Mouse (Mus musculus) hindbrain, embryonic 12.5 days (tissue): ENCODE measurements around the gene Nmd3. TPM values are rescaled to one million over a fixed set of nuclear protein-coding genes. Genes with fewer than 3 reads are reported as not detected.

Experiments
- ATAC-seq: fragments of 200-750 bp; cut with Nextera tagmentation; 2 replicates; pipeline ENCODE4 v1.8.0; 2017; ENCODE audit warnings: moderate TSS enrichment; ENCODE audit not compliant: low FRiP score
- H3K27ac ChIP-seq: fragments of 300-500 bp; sonication (generic); 2 replicates; pipeline ENCODE4 v1.5.1; 2016; ENCODE audit warnings: mild to moderate bottlenecking
- H3K27me3 ChIP-seq: fragments of 300-500 bp; sonication (generic); 2 replicates; pipeline ENCODE4 v1.6.1; 2016; ENCODE audit warnings: mild to moderate bottlenecking
- H3K36me3 ChIP-seq: fragments of 300-500 bp; sonication (generic); 2 replicates; pipeline ENCODE4 v1.6.1; 2016; ENCODE audit warnings: mild to moderate bottlenecking
- H3K4me1 ChIP-seq: fragments of 300-500 bp; sonication (generic); 2 replicates; pipeline ENCODE4 v1.6.1; 2016
- H3K4me2 ChIP-seq: fragments of 300-500 bp; sonication (generic); replicated peaks from 2 replicates; pipeline ENCODE4 v1.6.1; 2016; ENCODE audit warnings: mild to moderate bottlenecking
- H3K4me3 ChIP-seq: fragments of 300-500 bp; sonication (generic); 2 replicates; pipeline ENCODE4 v1.5.1; 2016; ENCODE audit warnings: mild to moderate bottlenecking
- H3K9ac ChIP-seq: fragments of 300-500 bp; sonication (generic); 2 replicates; pipeline ENCODE4 v1.6.1; 2016; ENCODE audit warnings: mild to moderate bottlenecking, moderate library complexity
- H3K9me3 ChIP-seq: fragments of 300-500 bp; sonication (generic); replicated peaks from 2 replicates; pipeline ENCODE4 v1.6.1; 2016; ENCODE audit warnings: mild to moderate bottlenecking
- WGBS: fragments of 180-500 bp; shearing (Covaris S2); methylation state at CpG from one replicate; pipeline ENCODE4 v1.1.7; 2016; 5-methylcytosine and 5-hydroxymethylcytosine counted together
- polyA plus RNA-seq: library from polyadenylated mRNA; unstranded; fragments of >200 nt; fragmentation: Nextera tagmentation; extraction: Ambion mirVana; gene quantifications from 2 replicates; pipeline ENCODE4 v1.2.1, GENCODE M21; 2016

Nmd3 gene
- polyA plus RNA-seq, 1 experiment from 2014 or later = 110 TPM

DNA sequence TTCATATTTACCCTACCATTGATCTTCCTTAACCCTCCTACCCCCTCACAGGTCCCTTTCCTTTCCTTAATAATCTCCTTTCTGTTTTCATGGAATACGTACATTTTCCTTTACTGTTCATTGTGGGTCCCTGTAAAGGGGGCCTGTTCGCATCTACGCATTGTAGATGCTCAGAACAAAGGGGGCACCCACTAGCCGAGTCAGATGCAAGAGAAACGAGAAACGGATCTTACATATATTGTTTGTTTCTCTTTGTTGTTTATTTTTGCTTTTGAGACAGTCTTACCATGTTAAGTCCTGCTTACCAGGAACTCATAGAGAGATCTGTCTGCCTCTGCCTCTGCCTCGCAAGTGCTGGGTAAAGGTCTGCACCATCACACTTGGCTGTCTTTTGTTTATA is 1.4 kb downstream of the Nmd3 start:
- peak overlapping the region; percentile 81 for H3K4me2 ChIP-seq
- no peak for ATAC-seq
- H3K4me3 ChIP-seq = peak overlapping the region; percentile 93
- H3K4me1 ChIP-seq = peaks cover 13% of the 10 kb centered on the region
- no peaks in the 10 kb centered on the region for H3K36me3 ChIP-seq
- H3K27ac ChIP-seq = no peak overlapping the region
- H3K27me3 ChIP-seq = no peaks in the 10 kb centered on the region
- no peaks in the 10 kb centered on the region for H3K9me3 ChIP-seq
- WGBS = 25% methylated on average over 7 of the region's 7 CpGs
- H3K9ac ChIP-seq = peak overlapping the region; percentile 98

DNA sequence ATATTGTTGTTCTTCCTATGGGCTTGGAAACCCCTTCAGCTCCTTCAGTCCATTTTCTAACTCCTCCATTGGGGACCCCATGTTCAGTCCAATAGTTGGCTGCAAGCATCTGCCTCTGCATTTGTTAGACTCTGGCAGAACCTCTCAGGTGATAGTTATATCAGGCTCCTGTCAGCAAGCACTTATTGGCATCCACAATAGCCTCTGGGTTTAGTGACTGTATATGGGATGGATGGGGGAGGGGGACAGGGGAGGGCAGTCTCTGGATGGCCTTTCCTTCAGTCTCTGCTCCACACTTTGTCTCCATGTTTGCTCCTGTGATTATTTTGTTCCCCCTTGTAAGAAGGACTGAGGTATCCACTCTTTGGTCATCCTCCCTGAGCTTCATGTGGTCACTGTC is 9.1 kb downstream of the Nmd3 start:
- no peaks in the 10 kb centered on the region for H3K4me1 ChIP-seq
- no peak for ATAC-seq
- H3K27me3 ChIP-seq = no peaks in the 10 kb centered on the region
- H3K4me3 ChIP-seq = no peak overlapping the region
- peaks cover 35% of the 10 kb centered on the region for H3K36me3 ChIP-seq
- H3K27ac ChIP-seq = no peak overlapping the region
- H3K9me3 ChIP-seq = no peaks in the 10 kb centered on the region
- H3K9ac ChIP-seq = no peak overlapping the region
- no peak overlapping the region for H3K4me2 ChIP-seq

DNA sequence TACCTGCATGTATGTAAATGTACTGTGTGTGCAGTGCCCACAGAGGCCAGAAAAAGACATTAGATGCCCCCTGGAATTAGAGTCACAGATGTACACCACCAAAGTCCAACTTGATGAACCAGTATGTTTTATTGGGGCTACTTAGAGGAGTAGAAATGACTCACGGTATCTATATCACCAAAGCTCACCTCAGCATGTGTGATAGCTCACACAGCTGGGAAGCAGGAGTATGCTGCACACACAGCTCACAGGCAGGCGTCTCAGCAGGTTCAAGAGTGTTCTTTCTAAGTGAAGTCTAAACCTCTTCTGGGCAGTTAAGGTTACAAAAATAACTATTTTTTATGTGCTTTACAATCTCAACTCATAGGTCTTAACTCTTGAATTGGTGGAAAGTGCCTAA is 12.2 kb downstream of the Nmd3 start:
- no peak overlapping the region for H3K9ac ChIP-seq
- no peak overlapping the region for H3K4me2 ChIP-seq
- ATAC-seq = no peak
- WGBS = 90% methylated on average over 2 of the region's 2 CpGs
- peaks cover 48% of the 10 kb centered on the region for H3K36me3 ChIP-seq
- H3K4me3 ChIP-seq = no peak overlapping the region
- H3K27ac ChIP-seq = no peak overlapping the region
- no peaks in the 10 kb centered on the region for H3K27me3 ChIP-seq
- no peaks in the 10 kb centered on the region for H3K9me3 ChIP-seq
- H3K4me1 ChIP-seq = no peaks in the 10 kb centered on the region

DNA sequence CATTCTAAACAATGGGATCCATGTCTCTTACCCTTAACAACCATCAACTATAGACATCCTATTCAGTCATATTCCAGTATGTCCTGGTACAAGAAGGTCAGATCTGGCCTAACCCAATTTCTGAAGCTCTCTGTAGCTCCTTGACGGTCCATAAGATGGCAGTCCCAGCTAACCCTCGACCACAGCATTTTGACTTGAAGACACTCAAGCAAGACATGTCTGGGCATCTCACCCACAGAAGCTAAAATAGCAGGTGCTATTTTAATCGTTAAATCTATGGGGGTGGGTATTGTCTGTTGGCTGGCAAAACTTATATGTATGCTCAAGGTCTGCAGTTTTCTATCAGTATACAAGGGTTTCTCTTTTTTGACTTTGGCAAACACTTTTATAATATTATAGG is 33.4 kb downstream of the Nmd3 start:
- H3K9ac ChIP-seq = no peak overlapping the region
- H3K27ac ChIP-seq = no peak overlapping the region
- no peaks in the 10 kb centered on the region for H3K4me1 ChIP-seq
- no peaks in the 10 kb centered on the region for H3K9me3 ChIP-seq
- no peaks in the 10 kb centered on the region for H3K27me3 ChIP-seq
- ATAC-seq = no peak
- H3K4me3 ChIP-seq = no peak overlapping the region
- WGBS = 75% methylated on average over 3 of the region's 3 CpGs
- H3K36me3 ChIP-seq = peaks cover 28% of the 10 kb centered on the region
- no peak overlapping the region for H3K4me2 ChIP-seq

DNA sequence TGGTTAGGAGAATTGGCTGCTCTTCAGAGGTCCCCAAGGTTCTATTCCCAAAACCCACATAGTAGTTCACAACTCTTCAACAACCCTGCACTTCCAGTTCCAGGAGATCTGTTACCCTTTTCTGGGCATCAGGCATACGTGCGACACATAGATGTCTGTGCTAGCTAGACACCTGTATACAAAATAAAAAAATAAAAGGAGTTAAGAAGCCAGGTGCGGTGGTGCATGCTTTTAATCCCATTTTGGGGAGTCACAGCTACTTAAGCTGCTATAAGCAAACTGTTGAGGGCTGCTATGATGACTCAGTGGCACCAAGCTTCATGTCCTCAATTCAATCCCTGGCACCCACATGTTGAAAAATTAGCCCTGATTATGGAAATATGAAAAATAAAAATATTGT is 34.2 kb downstream of the Nmd3 start:
- no peaks in the 10 kb centered on the region for H3K4me1 ChIP-seq
- WGBS = 93% methylated on average over 3 of the region's 3 CpGs
- H3K36me3 ChIP-seq = peaks cover 21% of the 10 kb centered on the region; the same call in 1 of the 2 replicates
- no peaks in the 10 kb centered on the region for H3K9me3 ChIP-seq
- no peak overlapping the region for H3K27ac ChIP-seq
- no peak overlapping the region for H3K4me3 ChIP-seq
- no peaks in the 10 kb centered on the region for H3K27me3 ChIP-seq
- H3K4me2 ChIP-seq = no peak overlapping the region
- H3K9ac ChIP-seq = no peak overlapping the region
- no peak for ATAC-seq

DNA sequence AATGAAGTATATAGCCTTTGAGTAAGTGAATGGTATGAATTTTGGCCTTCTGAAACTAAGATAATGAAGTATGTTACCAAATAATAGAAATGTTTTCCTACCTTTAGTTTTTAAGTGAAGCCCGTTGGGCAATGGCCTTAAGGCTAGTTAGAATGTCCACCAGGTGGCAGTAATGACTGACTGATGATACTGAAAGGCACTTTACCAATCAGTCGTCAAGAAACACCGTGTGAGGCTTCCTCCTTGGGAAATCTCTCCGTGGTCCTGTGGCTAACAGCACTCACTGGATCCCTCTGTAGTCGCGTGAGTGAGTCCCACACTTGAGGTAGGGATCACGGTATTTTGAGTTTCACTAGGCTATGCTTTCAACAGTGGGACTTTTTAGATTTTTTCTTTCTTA is 34.7 kb downstream of the Nmd3 start:
- WGBS = 35% methylated on average over 7 of the region's 7 CpGs
- H3K4me3 ChIP-seq = no peak overlapping the region
- no peak overlapping the region for H3K4me2 ChIP-seq
- H3K9ac ChIP-seq = no peak overlapping the region
- H3K27me3 ChIP-seq = no peaks in the 10 kb centered on the region
- peak; percentile 56 for ATAC-seq
- no peak overlapping the region for H3K27ac ChIP-seq
- H3K36me3 ChIP-seq = peaks cover 18% of the 10 kb centered on the region; the same call in 1 of the 2 replicates
- no peaks in the 10 kb centered on the region for H3K4me1 ChIP-seq
- H3K9me3 ChIP-seq = no peaks in the 10 kb centered on the region

DNA sequence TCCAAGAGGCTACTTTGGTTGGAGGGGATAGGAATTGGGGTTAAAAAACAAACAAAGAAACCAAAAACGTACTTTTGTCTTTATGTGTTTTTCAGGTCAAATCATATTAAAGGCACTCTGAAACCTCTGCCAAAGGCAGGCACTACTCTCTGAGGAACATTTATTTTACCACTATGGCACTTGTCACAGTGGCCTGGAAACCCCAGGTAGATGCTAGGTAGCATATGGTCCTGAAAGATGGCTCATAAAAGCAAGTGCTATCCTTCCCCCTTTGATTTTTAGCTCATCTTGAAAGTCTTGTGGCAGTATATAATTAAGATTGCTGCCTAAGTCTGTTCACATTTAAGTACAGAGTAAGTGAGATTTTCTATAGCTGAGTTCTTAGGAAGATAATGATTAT is 35.7 kb downstream of the Nmd3 start:
- Histone ChIP-seq H3K27me3 (no peaks in the 10 kb centered on the region), H3K9ac (no peak overlapping the region), H3K4me1 (no peaks in the 10 kb centered on the region), H3K36me3 (peaks cover 18% of the 10 kb centered on the region; the same call in 1 of the 2 replicates), H3K4me3 (no peak overlapping the region), H3K27ac (no peak overlapping the region), H3K9me3 (no peaks in the 10 kb centered on the region), H3K4me2 (no peak overlapping the region)
- WGBS = 92% methylated on average over 1 of the region's 1 CpGs
- no peak for ATAC-seq

DNA sequence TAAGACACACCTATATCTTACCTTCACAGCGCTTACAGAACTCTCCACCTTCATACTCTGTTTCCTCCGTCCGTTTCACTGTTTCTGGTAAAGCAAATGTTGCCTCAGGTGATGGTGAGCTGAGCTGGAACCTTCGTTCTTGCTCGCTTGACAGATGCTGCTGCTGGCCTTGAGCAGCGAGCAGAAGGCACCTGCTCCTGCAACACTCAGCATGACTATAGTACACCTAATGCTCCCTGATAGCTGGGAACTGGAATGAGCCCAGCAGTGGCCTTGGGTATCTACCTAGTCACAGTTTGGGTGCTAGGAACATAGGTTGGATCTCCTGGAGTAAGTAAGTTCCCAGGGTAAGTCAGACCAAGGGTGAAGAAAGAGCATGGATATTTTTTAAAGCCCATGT is 38.3 kb downstream of the Nmd3 start:
- H3K36me3 ChIP-seq = peaks cover 26% of the 10 kb centered on the region
- H3K9ac ChIP-seq = no peak overlapping the region
- H3K9me3 ChIP-seq = no peaks in the 10 kb centered on the region
- H3K4me1 ChIP-seq = no peaks in the 10 kb centered on the region
- H3K27ac ChIP-seq = no peak overlapping the region
- no peak overlapping the region for H3K4me2 ChIP-seq
- no peak overlapping the region for H3K4me3 ChIP-seq
- ATAC-seq = no peak
- no peaks in the 10 kb centered on the region for H3K27me3 ChIP-seq
- 92% methylated on average over 6 of the region's 6 CpGs for WGBS

DNA sequence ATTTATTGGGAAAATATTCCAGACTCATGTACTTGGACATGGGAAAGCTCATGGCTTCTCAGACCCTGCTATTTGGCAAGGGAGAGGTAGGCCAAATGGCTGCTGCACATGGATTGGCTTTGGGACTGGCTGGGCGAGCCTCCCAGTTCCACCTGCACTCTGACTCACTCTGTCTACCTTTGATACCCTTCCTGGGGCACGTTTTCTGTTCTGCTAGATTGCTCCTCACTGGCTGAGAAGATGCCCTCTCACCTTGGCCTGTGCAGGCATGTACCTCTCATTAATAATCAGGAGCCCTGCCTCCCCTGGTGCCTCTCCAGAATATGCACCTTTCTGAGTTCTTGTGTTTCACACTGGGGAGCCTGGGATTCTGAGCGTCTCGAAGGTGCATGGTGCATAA is 39.4 kb downstream of the Nmd3 start:
- Histone ChIP-seq H3K27ac (no peak overlapping the region), H3K4me3 (no peak overlapping the region), H3K36me3 (peaks cover 24% of the 10 kb centered on the region), H3K27me3 (no peaks in the 10 kb centered on the region), H3K9me3 (no peaks in the 10 kb centered on the region), H3K4me1 (no peaks in the 10 kb centered on the region), H3K4me2 (no peak overlapping the region), H3K9ac (no peak overlapping the region)
- WGBS = 82% methylated on average over 4 of the region's 4 CpGs
- no peak for ATAC-seq

DNA sequence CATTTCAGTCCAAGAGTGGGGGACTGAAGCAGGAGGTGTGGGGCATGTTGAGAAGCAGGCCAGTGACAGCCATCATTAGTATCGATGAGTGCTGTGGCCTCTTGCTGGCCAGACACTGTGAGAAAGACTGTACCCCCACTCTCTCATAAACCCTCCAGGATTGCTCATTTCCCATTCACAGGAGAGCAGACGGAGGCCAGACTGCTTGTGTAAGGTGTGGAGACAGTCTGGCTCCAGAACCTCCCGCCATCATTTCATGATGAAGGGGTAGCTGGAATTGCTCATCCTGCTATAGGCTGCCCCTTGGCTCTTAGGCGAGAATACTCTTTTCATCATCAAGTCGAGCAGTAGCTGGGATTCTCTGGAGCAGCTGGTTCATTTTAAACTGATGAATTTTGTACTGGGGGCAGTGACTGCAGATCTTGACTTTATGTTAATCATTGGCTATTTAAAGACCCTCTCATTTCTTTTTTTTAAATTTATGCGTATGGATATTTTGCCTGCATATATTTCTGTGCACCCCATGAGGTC is 41.1 kb downstream of the Nmd3 start:
- H3K9ac ChIP-seq = no peak overlapping the region
- H3K4me3 ChIP-seq = no peak overlapping the region
- H3K27ac ChIP-seq = no peak overlapping the region
- no peak for ATAC-seq
- 86% methylated on average over 6 of the region's 6 CpGs for WGBS
- no peaks in the 10 kb centered on the region for H3K9me3 ChIP-seq
- no peaks in the 10 kb centered on the region for H3K27me3 ChIP-seq
- H3K36me3 ChIP-seq = peaks cover 24% of the 10 kb centered on the region
- H3K4me1 ChIP-seq = no peaks in the 10 kb centered on the region
- no peak overlapping the region for H3K4me2 ChIP-seq

DNA sequence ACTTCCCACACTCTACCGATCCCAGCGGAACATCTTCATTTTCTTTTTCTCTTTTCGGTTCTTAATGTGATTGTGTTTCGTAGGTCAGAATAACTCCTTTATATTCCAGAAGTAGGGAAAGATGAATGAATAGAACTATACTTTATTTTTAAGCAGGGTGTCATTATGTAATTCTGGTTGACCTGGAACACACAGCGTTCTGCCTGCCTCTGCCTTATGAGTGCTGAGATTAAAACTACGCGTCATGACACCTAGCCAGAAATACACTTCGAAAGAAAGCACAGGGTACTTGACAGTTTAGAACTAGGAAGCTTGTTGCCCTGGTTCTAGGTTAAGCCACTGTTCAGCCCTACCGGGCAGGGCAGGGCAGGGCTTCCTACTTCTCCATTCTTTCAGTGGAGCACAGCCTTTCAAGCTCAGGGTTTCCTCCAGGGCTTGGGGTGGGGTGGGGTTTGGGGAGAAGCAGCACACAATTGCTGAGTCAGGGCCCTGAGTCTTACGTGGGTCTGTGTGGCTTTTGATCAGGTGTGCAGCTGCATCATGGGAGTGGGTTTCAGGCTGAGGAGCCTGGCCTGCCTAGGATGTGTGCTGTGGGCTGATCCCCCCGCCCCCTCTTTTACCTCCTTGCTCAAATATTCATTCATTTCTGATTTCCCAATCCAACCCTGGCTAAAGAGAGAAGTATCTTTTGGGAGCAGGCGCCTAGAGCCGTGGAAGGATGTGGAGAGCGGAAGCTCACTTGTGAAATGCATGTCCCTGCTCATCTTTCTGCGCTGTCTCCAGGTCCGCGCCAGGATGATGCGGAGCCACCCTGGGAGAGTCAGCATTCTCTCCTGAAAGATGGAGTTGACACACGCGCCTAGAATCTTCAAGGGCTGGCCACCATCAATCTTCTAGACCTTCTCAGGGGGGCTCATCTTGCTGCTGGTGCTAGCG is 42.1 kb downstream of the Nmd3 start:
- Histone ChIP-seq H3K4me2 (no peak overlapping the region), H3K27me3 (no peaks in the 10 kb centered on the region)
- no peak for ATAC-seq

DNA sequence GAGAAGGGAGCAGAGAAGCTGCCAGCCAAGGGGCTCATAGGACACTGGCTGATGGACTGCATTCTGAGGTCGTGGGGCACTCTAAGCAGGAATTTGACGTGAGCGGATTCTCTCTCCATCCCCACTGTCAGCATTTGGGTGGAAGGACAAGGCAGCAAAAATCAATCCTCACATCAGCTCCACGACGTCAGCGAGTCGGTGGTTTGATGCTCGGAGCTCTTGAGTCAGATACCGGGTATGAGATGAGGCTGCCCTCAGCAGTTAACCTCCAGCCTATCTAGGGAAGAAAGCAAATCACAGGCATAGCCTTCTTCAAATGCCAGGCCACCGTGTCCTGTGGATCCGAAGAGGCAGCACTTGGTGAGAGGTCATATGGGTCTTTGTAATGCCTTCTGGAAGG is 43.4 kb downstream of the Nmd3 start:
- 93% methylated on average over 11 of the region's 11 CpGs for WGBS
- no peak for ATAC-seq
- H3K36me3 ChIP-seq = peaks cover 14% of the 10 kb centered on the region
- H3K4me3 ChIP-seq = no peak overlapping the region
- no peaks in the 10 kb centered on the region for H3K27me3 ChIP-seq
- no peak overlapping the region for H3K4me2 ChIP-seq
- H3K9ac ChIP-seq = no peak overlapping the region
- H3K4me1 ChIP-seq = no peaks in the 10 kb centered on the region
- H3K27ac ChIP-seq = no peak overlapping the region
- no peaks in the 10 kb centered on the region for H3K9me3 ChIP-seq

More for the DNA sequence above, 42.1 kb downstream of the Nmd3 start:
- no peak overlapping the region for H3K9ac ChIP-seq
- H3K27ac ChIP-seq = no peak overlapping the region
- 91% methylated on average over 21 of the region's 21 CpGs for WGBS
- no peaks in the 10 kb centered on the region for H3K9me3 ChIP-seq
- no peak overlapping the region for H3K4me3 ChIP-seq
- peaks cover 16% of the 10 kb centered on the region for H3K36me3 ChIP-seq
- no peaks in the 10 kb centered on the region for H3K4me1 ChIP-seq

DNA sequence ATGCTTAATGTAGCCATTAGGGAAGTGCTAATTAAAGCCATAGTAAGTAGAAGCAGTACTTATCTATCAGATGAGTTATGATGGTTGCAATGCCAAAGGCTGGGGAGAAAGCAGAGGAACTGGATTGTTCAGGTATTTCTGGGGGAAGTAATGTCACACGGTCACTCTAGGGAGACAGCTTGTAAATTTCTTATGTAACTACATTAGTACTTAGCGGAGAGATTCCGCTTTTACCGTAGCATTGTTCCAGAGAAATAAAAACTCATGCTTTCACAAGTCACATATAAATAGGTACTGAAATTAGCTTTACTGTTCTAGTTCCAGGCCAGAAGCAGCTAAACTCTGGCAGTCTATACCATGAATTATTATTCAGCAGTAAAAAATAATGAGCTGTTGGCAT is 47.4 kb downstream of the Nmd3 start:
- 97% methylated on average over 4 of the region's 4 CpGs for WGBS
- Histone ChIP-seq H3K9ac (no peak overlapping the region), H3K4me3 (no peak overlapping the region), H3K9me3 (no peaks in the 10 kb centered on the region), H3K4me1 (no peaks in the 10 kb centered on the region), H3K27ac (no peak overlapping the region), H3K36me3 (peaks cover 13% of the 10 kb centered on the region), H3K4me2 (no peak overlapping the region), H3K27me3 (no peaks in the 10 kb centered on the region)
- no peak for ATAC-seq
